Mouse (Mus musculus): ENCODE data around the gene Dnah7c.
"Not testable (repeated sequence)": the region's sequence is repeated elsewhere in the genome, so short reads cannot be mapped to it uniquely, and the experiment has no call there.

GRCm38 (mm10) chr1:46770077-46770695 is 344.8 kb downstream of the Dnah7c start:
- not testable (repeated sequence) for TF ChIP-seq CTCF (IDR thresholded peaks at IDR 0.05; ENCODE audit: insufficient read depth, low read length); POLR2A (IDR thresholded peaks at IDR 0.05; ENCODE audit: borderline replicate concordance, extremely low read depth, low read depth, low read length)
